Mouse (Mus musculus) intestine, embryonic 14.5 days (tissue): Measurements from ENCODE around the gene Tiam1. TPM values are rescaled to one million over a fixed set of nuclear protein-coding genes. Genes with fewer than 3 reads are reported as not detected.

Experiments used
- ATAC-seq: fragments of 200-750 bp; cut with Nextera tagmentation; replicated peaks from 2 replicates; pipeline ENCODE4 v1.8.0; 2017; ENCODE audit warnings: low read depth, moderate number of reproducible peaks, moderate TSS enrichment, moderate library complexity; ENCODE audit not compliant: low FRiP score, low TSS enrichment
- DNase-seq: peaks from one replicate; pipeline ENCODE4 v3.0.0-alpha.2; 2018; ENCODE audit warnings: low spot score
- H3K27ac ChIP-seq: fragments of 300-500 bp; sonication (generic); 2 replicates; pipeline ENCODE4 v1.5.1; 2014; ENCODE audit warnings: low read depth, mild to moderate bottlenecking, control low read depth
- H3K27me3 ChIP-seq: fragments of 300-500 bp; sonication (generic); replicated peaks from 2 replicates; pipeline ENCODE4 v1.6.1; 2014; ENCODE audit warnings: low read length, control low read depth; ENCODE audit not compliant: control insufficient read depth, insufficient read depth
- H3K36me3 ChIP-seq: fragments of 300-500 bp; sonication (generic); 2 replicates; pipeline ENCODE4 v1.6.1; 2014; ENCODE audit warnings: low read length, control low read depth; ENCODE audit not compliant: control insufficient read depth, insufficient read depth
- H3K4me1 ChIP-seq: fragments of 300-500 bp; sonication (generic); replicated peaks from 2 replicates; pipeline ENCODE4 v1.6.1; 2014; ENCODE audit warnings: low read length, control low read depth, mixed read lengths; ENCODE audit not compliant: control insufficient read depth, insufficient read depth
- H3K4me2 ChIP-seq: fragments of 300-500 bp; sonication (generic); 2 replicates; pipeline ENCODE4 v1.6.1; 2014; ENCODE audit warnings: low read length
- H3K4me3 ChIP-seq: fragments of 300-500 bp; sonication (generic); 2 replicates; pipeline ENCODE4 v1.5.1; 2014; ENCODE audit warnings: low read depth, low read length, control low read depth, mixed read lengths
- H3K9ac ChIP-seq: fragments of 300-500 bp; sonication (generic); 2 replicates; pipeline ENCODE4 v1.6.1; 2014; ENCODE audit warnings: mild to moderate bottlenecking, low read length
- H3K9me3 ChIP-seq: fragments of 300-500 bp; sonication (generic); 2 replicates; pipeline ENCODE4 v1.6.1; 2016; ENCODE audit warnings: low read length, control low read depth; ENCODE audit not compliant: control insufficient read depth
- WGBS: fragments of 180-500 bp; shearing (Covaris S2); extraction: QIAGEN DNeasy Blood & Tissue Kit; methylation state at CpG from one replicate; pipeline ENCODE4 v1.1.7; 2014; 5-methylcytosine and 5-hydroxymethylcytosine counted together
- polyA plus RNA-seq: library from polyadenylated mRNA; unstranded; fragments of >200 nt; fragmentation: Nextera tagmentation; extraction: Ambion mirVana; gene quantifications from 2 replicates; pipeline ENCODE4 v1.2.1, GENCODE M21; 2014

Gene Tiam1
- polyA plus RNA-seq, 1 experiment from 2014 or later: 21.4 TPM

GRCm38 (mm10) chr16:90116637-90117182 is 26.9 kb downstream of the Tiam1 start:
- no peaks in the 10 kb centered on the region for H3K36me3 ChIP-seq

GRCm38 (mm10) chr16:90112577-90113155 is 30.9 kb downstream of the Tiam1 start:
- Histone ChIP-seq H3K4me2 (no peak overlapping the region), H3K9ac (no peak overlapping the region), H3K4me1 (0 out of 2 replicates have a peak, but pooled peaks cover 4% of the 10 kb centered on the region), H3K36me3 (no peaks in the 10 kb centered on the region), H3K4me3 (no peak overlapping the region), H3K27ac (no peak overlapping the region), H3K27me3 (no peaks in the 10 kb centered on the region), H3K9me3 (no peaks in the 10 kb centered on the region)
- no peak for DNase-seq
- ATAC-seq: no peak
- 89% methylated on average over 11 of the region's 11 CpGs for WGBS

More at GRCm38 (mm10) chr16:90116637-90117182, 26.9 kb downstream of the Tiam1 start:
- ATAC-seq (no peak), DNase-seq (no peak)
- 59% methylated on average over 13 of the region's 13 CpGs for WGBS
- Histone ChIP-seq H3K27me3 (no peaks in the 10 kb centered on the region), H3K4me3 (no peak overlapping the region), H3K9ac (no peak overlapping the region), H3K27ac (no peak overlapping the region), H3K9me3 (peaks cover 8% of the 10 kb centered on the region; the same call in 1 of the 2 replicates), H3K4me2 (no peak overlapping the region), H3K4me1 (0 out of 2 replicates have a peak, but pooled peaks cover 4% of the 10 kb centered on the region)

GRCm38 (mm10) chr16:90109500-90109899 is 34.1 kb downstream of the Tiam1 start:
- H3K9me3 ChIP-seq: no peaks in the 10 kb centered on the region
- 42% methylated on average over 2 of the region's 3 CpGs for WGBS
- H3K27me3 ChIP-seq: no peaks in the 10 kb centered on the region
- no peaks in the 10 kb centered on the region for H3K4me1 ChIP-seq
- no peak overlapping the region for H3K4me2 ChIP-seq
- no peaks in the 10 kb centered on the region for H3K36me3 ChIP-seq
- no peak overlapping the region for H3K4me3 ChIP-seq
- no peak for ATAC-seq
- H3K9ac ChIP-seq: no peak overlapping the region
- DNase-seq: no peak
- H3K27ac ChIP-seq: no peak overlapping the region

GRCm38 (mm10) chr16:90104714-90105459 is 38.7 kb downstream of the Tiam1 start:
- Histone ChIP-seq H3K4me3 (no peak overlapping the region), H3K27me3 (no peaks in the 10 kb centered on the region), H3K9ac (no peak overlapping the region), H3K4me1 (no peaks in the 10 kb centered on the region), H3K9me3 (no peaks in the 10 kb centered on the region), H3K27ac (no peak overlapping the region), H3K36me3 (no peaks in the 10 kb centered on the region), H3K4me2 (no peak overlapping the region)
- ATAC-seq: 0 out of 2 replicates have a peak, but pooled peaks have one; percentile 33
- no peak for DNase-seq
- 62% methylated on average over 15 of the region's 15 CpGs for WGBS

GRCm38 (mm10) chr16:90103726-90104125 is 39.8 kb downstream of the Tiam1 start:
- H3K36me3 ChIP-seq: no peaks in the 10 kb centered on the region
- H3K9ac ChIP-seq: no peak overlapping the region
- H3K4me1 ChIP-seq: no peaks in the 10 kb centered on the region
- no peaks in the 10 kb centered on the region for H3K9me3 ChIP-seq
- no peak for ATAC-seq
- no peak overlapping the region for H3K4me3 ChIP-seq
- no peaks in the 10 kb centered on the region for H3K27me3 ChIP-seq
- DNase-seq: no peak
- H3K4me2 ChIP-seq: no peak overlapping the region
- WGBS: 76% methylated on average over 2 of the region's 2 CpGs
- H3K27ac ChIP-seq: no peak overlapping the region

GRCm38 (mm10) chr16:90102596-90102995 is 41.0 kb downstream of the Tiam1 start:
- no peak for ATAC-seq
- H3K27me3 ChIP-seq: no peaks in the 10 kb centered on the region
- WGBS: 76% methylated on average over 7 of the region's 7 CpGs

GRCm38 (mm10) chr16:90098191-90098605 is 45.4 kb downstream of the Tiam1 start:
- H3K9ac ChIP-seq: no peak overlapping the region
- DNase-seq: no peak
- H3K4me2 ChIP-seq: no peak overlapping the region
- no peaks in the 10 kb centered on the region for H3K36me3 ChIP-seq
- no peak overlapping the region for H3K4me3 ChIP-seq
- WGBS: 70% methylated on average over 11 of the region's 11 CpGs
- no peaks in the 10 kb centered on the region for H3K27me3 ChIP-seq
- no peak overlapping the region for H3K27ac ChIP-seq
- peak; percentile 41; the same call in 1 of the 2 replicates for ATAC-seq
- H3K4me1 ChIP-seq: 0 out of 2 replicates have a peak, but pooled peaks cover 7% of the 10 kb centered on the region
- no peaks in the 10 kb centered on the region for H3K9me3 ChIP-seq

More at GRCm38 (mm10) chr16:90102596-90102995, 41.0 kb downstream of the Tiam1 start:
- Histone ChIP-seq H3K36me3 (no peaks in the 10 kb centered on the region), H3K4me2 (no peak overlapping the region), H3K4me3 (no peak overlapping the region), H3K9ac (no peak overlapping the region), H3K27ac (no peak overlapping the region), H3K4me1 (no peaks in the 10 kb centered on the region), H3K9me3 (no peaks in the 10 kb centered on the region)
- no peak for DNase-seq

- Histone ChIP-seq H3K9ac (no peak overlapping the region), H3K4me2 (no peak overlapping the region), H3K27ac (no peak overlapping the region), H3K4me1 (0 out of 2 replicates have a peak, but pooled peaks cover 7% of the 10 kb centered on the region), H3K27me3 (no peaks in the 10 kb centered on the region), H3K4me3 (no peak overlapping the region), H3K36me3 (no peaks in the 10 kb centered on the region), H3K9me3 (no peaks in the 10 kb centered on the region)
- no peak for DNase-seq
- no peak for ATAC-seq
- 98% methylated on average over 3 of the region's 3 CpGs for WGBS
Measured at GRCm38 (mm10) chr16:90097769-90098168, 45.8 kb downstream of the Tiam1 start.
